Mouse (Mus musculus) embryo, embryonic 10.5 days (tissue): ENCODE measurements around the gene Tarbp2.

ENCODE experiments used
- DNase-seq: peaks from one replicate; pipeline ENCODE4 v3.0.0-alpha.2; 2015; ENCODE audit warnings: low spot score

The Tarbp2 gene

GRCm38 (mm10) chr15:102505770-102506463, 12.1 kb upstream of the Tarbp2 start:
- DNase-seq, result no peak

GRCm38 (mm10) chr15:102506464-102506830, 11.5 kb upstream of the Tarbp2 start:
- DNase-seq, result no peak

GRCm38 (mm10) chr15:102506864-102507263, 11.1 kb upstream of the Tarbp2 start:
- no peak for DNase-seq

- no peak for DNase-seq
Measured at GRCm38 (mm10) chr15:102507561-102507960, 10.4 kb upstream of the Tarbp2 start.

- no peak for DNase-seq
Measured at GRCm38 (mm10) chr15:102508336-102508735, 9.7 kb upstream of the Tarbp2 start.

- DNase-seq, result peak; percentile 56
Measured at GRCm38 (mm10) chr15:102510110-102510509, 7.9 kb upstream of the Tarbp2 start.

- peak; percentile 97 for DNase-seq
Measured at GRCm38 (mm10) chr15:102510590-102511284, 7.3 kb upstream of the Tarbp2 start.

- DNase-seq, result peak; percentile 74
Measured at GRCm38 (mm10) chr15:102511285-102511833, 6.6 kb upstream of the Tarbp2 start.

- peak; percentile 29 for DNase-seq
Measured at GRCm38 (mm10) chr15:102512010-102512409, 6.0 kb upstream of the Tarbp2 start.

GRCm38 (mm10) chr15:102512471-102512870, 5.5 kb upstream of the Tarbp2 start:
- no peak for DNase-seq

- DNase-seq, result no peak
Measured at GRCm38 (mm10) chr15:102513004-102513403, 5.0 kb upstream of the Tarbp2 start.

- DNase-seq, result no peak
Measured at GRCm38 (mm10) chr15:102515261-102515660, 2.7 kb upstream of the Tarbp2 start.

- no peak for DNase-seq
Measured at GRCm38 (mm10) chr15:102515791-102516190, 2.2 kb upstream of the Tarbp2 start.

- DNase-seq, result no peak
Measured at GRCm38 (mm10) chr15:102516293-102516692, 1.7 kb upstream of the Tarbp2 start.

GRCm38 (mm10) chr15:102516728-102517404, 1.1 kb upstream of the Tarbp2 start, which contains the start of gene Map3k12:
TSS of gene Map3k12 (minus strand) at chr15:102517064.
- DNase-seq, result peak; percentile 82

GRCm38 (mm10) chr15:102517631-102517975, 389 bp upstream of the Tarbp2 start:
- no peak for DNase-seq

- no peak for DNase-seq
Measured at GRCm38 (mm10) chr15:102518859-102519201, 838 bp downstream of the Tarbp2 start.

GRCm38 (mm10) chr15:102519211-102520141, 1.5 kb downstream of the Tarbp2 start:
- no peak for DNase-seq

GRCm38 (mm10) chr15:102520416-102520815, 2.4 kb downstream of the Tarbp2 start:
- DNase-seq, result no peak

- DNase-seq, result no peak
Measured at GRCm38 (mm10) chr15:102521480-102521879, 3.5 kb downstream of the Tarbp2 start.

- peak; percentile 89 for DNase-seq
Measured at GRCm38 (mm10) chr15:102524892-102525485, 7.0 kb downstream of the Tarbp2 start, which contains the start of gene Npff. TSS of gene Npff (minus strand) at chr15:102524942.
